Mouse (Mus musculus): Measurements from ENCODE around the gene Serpinb9.
"Not testable (repeated sequence)": the region's sequence is repeated elsewhere in the genome, so short reads cannot be mapped to it uniquely, and the experiment has no call there.

Gene Serpinb9

DNA sequence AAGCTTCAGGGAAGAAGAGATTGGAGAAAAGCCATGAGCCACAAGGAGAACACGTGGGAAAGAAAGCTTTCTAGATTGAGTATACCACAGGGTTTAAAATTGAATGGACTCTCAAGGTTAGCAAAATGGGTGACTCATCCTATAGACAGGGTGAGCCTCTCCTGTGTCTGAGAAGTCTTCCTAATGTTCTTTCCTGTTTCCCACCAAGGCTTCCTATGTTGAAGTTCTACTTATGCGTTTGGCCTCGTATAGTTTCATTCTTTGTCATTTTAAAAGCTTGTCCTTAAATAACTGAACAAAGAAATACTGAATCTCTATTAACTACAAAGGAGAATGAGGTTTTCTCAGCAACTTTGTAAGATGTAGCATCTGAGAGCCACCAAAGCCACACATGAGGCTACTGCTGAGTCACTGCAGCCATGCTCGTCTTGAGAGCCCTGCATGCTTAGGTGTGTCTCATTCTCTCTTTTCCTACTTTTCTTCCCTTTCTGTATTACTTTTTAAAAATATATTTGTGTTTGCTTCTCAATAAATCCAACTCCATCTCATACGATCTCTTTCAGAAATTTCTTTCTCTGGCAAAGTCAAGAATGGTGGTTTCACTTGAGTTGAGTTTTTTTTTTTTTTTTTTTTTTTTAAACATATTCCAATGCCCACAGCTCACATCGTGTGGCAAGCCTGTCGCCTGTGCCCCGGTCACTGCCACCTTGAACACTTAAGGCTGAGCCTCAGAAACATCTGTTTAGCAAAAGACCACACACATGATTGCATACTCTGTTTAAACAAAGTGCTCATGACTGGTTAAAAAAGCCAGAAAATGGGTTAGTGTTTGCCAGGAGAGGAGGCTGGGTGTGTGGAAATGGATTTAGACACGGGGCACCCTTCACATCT lies 718 bp downstream of the Serpinb9 start:
- peak; percentile 6 for DNase-seq (ENCODE audit: low read depth, low spot score)

- peak; percentile 90 for DNase-seq (ENCODE audit: low read depth, low spot score)
Measured at GRCm38 (mm10) chr13:33004414-33005105, 1.5 kb downstream of the Serpinb9 start.

GRCm38 (mm10) chr13:33005501-33006075 lies 2.5 kb downstream of the Serpinb9 start:
- peak; percentile 60 for DNase-seq (ENCODE audit: low read depth, low spot score)

GRCm38 (mm10) chr13:33006555-33006954 lies 3.5 kb downstream of the Serpinb9 start:
- DNase-seq (ENCODE audit: low read depth, low spot score), result no peak

GRCm38 (mm10) chr13:33012395-33012794 lies 9.3 kb downstream of the Serpinb9 start:
- no peak for DNase-seq (ENCODE audit: low read depth, low spot score)

DNA sequence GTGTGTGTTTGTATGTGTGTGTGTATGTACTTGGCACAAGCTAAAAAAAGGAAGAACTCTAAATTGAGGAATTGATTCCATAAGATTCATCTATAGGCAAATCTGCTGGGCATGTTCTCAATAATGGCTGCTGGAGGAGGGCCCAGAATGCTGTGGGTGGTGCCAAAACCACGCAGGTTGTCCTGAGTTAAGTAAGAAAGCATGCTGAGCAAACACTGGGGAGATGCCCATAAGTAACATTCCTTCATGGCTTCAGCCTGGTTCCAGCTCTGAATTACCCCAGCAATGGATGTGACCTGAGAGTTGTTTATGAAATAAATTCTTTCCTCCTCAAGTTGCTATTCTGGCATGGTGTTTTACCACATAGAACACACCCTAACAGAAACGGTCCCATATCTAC lies 10.2 kb downstream of the Serpinb9 start:
- DNase-seq (ENCODE audit: low read depth, low spot score), result no peak

DNA sequence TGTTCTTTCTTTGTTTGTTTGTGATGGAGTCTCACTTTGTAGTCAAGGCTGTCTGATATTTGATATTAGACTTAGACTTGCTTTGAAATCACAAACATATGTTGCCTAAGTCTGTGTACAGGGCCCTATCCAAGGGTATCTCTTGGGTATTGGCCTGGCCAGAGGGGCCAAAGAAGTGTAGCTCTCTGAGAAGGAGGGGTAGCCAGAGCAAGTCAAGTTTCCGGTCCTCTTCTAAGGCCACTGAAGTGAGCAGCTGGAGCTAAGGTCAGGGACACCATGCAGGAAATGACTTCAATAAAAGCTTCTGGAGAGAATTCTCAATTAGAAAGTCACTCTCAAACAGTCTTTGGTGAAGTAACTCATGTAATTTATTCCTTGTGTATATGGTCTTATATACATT lies 19.3 kb downstream of the Serpinb9 start:
- no peak for DNase-seq (ENCODE audit: low read depth, low spot score)

GRCm38 (mm10) chr13:33026427-33027057 lies 23.5 kb downstream of the Serpinb9 start:
- DNase-seq (ENCODE audit: low read depth, low spot score), result peak; percentile 56

- no peak for DNase-seq (ENCODE audit: low read depth, low spot score)
Measured at GRCm38 (mm10) chr13:33027244-33027643, 24.2 kb downstream of the Serpinb9 start, which contains the start of gene Serpinb9b. Serpinb9b (plus strand) TSS chr13:33027416.

DNA sequence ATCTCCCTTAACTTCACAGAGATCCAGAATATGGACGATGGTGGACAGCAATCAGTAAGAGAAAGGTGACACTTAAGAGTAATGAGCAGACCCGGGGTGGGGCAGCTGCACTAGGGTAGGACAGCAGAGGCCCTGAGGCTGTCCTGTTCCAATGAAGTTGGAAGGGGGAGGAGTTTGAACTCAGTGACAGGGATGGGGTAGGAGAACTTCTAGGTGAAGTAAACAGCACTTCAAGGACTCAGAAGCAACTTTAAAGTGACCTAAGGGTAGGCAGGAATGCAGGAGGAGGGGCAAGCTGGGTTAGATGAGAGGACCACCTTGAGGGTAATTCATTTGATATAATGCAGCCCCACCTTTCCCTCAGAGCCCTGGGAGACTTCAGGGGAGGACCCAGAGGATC lies 25.1 kb downstream of the Serpinb9 start:
- no peak for DNase-seq (ENCODE audit: low read depth, low spot score)

- DNase-seq (ENCODE audit: low read depth, low spot score), result no peak
Measured at GRCm38 (mm10) chr13:33028550-33028949, 25.5 kb downstream of the Serpinb9 start.

DNA sequence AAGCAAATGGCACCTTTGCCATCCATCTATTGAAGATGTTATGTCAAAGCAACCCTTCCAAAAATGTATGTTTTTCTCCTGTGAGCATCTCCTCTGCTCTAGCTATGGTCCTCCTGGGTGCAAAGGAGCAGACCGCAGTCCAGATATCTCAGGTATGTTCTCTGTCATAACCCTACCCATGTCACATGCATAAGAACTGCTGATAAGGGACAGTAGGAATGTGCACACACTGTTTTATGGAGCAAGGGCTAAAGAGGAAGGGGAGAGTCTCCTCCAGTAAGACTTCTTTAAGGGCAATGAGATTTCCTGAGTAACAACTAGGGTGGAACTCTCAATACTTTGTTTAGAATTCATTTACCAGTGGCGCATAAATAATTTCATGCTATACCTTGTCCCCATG lies 26.4 kb downstream of the Serpinb9 start:
- DNase-seq (ENCODE audit: low read depth, low spot score), result not testable (repeated sequence)

GRCm38 (mm10) chr13:33030281-33030680 lies 27.2 kb downstream of the Serpinb9 start:
- no peak for DNase-seq (ENCODE audit: low read depth, low spot score)

- DNase-seq (ENCODE audit: low read depth, low spot score), result no peak
Measured at GRCm38 (mm10) chr13:33035506-33035905, 32.5 kb downstream of the Serpinb9 start.

DNA sequence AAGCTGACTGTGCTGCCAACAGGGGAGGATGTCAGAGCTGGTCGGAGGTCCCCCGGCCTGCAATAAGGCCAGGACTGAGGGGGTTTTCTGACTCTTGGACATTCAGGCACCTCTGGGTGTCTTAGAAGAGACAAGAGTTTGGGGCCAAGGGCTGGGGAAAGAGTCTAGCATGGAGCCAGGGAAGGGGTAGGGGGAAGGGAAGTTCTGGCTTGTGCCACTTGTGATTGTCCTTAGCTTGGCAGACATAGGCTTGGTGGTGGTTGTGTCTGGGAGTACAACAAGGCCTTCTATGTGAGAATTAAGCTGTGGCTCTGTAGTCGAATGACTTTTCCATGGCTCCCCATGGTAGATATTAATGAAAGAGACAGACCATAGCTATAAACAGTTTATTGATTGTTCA lies 40.5 kb downstream of the Serpinb9 start:
- DNase-seq (ENCODE audit: low read depth, low spot score), result no peak

- no peak for DNase-seq (ENCODE audit: low read depth, low spot score)
Measured at GRCm38 (mm10) chr13:33047234-33047633, 44.2 kb downstream of the Serpinb9 start.

- DNase-seq (ENCODE audit: low read depth, low spot score), result no peak
Measured at GRCm38 (mm10) chr13:33048187-33048586, 45.1 kb downstream of the Serpinb9 start.

- no peak for DNase-seq (ENCODE audit: low read depth, low spot score)
Measured at GRCm38 (mm10) chr13:33051697-33052096, 48.6 kb downstream of the Serpinb9 start.

- no peak for DNase-seq (ENCODE audit: low read depth, low spot score)
Measured at GRCm38 (mm10) chr13:33063048-33063447, 60.0 kb downstream of the Serpinb9 start.
